Mouse (Mus musculus): ENCODE measurements around the gene Topbp1. TPM values are rescaled to one million over a fixed set of nuclear protein-coding genes. Genes with fewer than 3 reads are reported as not detected.

Topbp1 gene
- polyA plus RNA-seq (2014; fragmentation: Illumina TruSeq; extraction: RNeasy Lipid Tissue Mini Kit (QIAGEN cat#74804); ENCODE audit: low read depth, low replicate concordance), result 37.3 TPM

DNA sequence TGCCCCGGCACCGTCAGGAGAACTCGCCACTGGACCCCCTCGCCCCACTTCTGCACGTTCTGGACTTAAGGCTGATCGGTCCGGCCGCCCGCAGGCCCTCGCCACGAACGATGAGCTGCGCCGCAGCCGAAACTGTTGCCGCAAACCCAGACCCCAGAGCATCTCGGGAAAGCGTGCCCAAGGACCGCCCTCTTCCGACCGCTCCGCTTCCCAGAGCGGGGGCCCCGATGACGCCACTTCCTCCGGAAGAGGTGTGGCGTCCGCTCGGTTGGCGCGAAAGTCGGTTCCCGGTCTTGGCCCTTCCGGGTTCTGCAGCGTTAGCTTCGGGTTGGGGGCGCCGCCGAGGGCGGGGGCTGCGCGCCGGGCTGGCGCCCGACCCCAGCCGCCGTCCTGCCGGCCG lies at the start of gene Topbp1, which contains the start of gene 1300017J02Rik:
Topbp1 (plus strand) TSS at position 289 of the 400 bp plus-strand sequence.
1300017J02Rik (minus strand) TSS at position 156 of the 400 bp plus-strand sequence.

DNA sequence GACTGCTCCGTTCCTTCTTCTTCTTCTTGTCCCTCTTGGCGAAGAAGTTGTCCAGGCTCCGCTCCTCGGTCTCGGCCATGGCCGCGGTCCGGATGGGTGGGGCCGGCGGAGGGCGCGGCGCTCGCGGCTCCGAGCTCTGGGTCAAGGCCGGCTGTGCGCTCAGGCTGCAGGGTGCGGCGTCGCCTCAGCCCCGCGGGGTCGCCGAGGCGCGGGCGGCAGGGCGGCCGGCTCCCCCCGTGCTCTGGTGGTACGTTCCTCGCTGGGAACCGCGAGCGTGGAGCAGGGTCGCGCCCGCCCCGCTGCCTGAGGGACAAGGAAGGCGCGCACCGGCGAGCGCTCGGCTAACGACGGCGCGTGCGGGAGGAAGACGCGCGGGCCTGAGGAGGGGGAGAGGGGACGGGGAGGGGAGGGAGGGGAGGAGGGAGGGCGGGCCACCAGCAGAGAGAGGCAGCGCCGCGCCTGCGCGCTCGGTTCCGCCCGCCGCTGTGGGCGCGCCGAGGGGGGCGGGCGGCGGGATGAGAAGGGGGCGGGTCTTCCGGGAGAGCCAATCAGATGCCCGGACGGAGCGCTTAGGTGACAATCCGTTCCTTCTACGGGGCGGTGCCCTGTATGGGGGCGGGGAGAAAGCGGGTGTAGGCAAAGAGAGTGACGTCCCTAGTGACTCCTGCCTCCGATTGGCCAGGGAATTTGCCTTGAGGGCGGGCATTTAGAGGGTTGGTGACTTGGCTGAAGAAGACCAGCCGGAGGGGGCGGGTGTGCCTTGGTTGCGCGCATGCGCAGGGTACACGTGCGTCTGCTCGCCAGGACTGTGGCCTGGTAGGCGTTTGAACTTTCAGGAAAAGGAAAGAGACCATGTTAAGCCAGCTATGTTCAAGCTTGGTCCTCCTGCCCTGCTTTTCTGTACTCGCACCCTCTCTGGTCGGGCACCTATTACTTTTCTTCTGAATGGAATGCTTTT lies 60.6 kb downstream of the Topbp1 start, which contains the start of gene Cdv3:
Cdv3 (minus strand) TSS at position 551 of the 958 bp plus-strand sequence.

Other genes starting within 250 kb of the Topbp1 start
- gene Rab6b, start 193.4 kb upstream of the Topbp1 start, polyA plus RNA-seq (2014; fragmentation: Illumina TruSeq; extraction: RNeasy Lipid Tissue Mini Kit (QIAGEN cat#74804); ENCODE audit: low read depth, low replicate concordance), result 5.4 TPM
- 8.4 TPM for gene Srprb, start 103.1 kb upstream of the Topbp1 start, polyA plus RNA-seq (2014; fragmentation: Illumina TruSeq; extraction: RNeasy Lipid Tissue Mini Kit (QIAGEN cat#74804); ENCODE audit: low read depth, low replicate concordance)
- gene Gm20425, start 74.9 kb upstream of the Topbp1 start, polyA plus RNA-seq (2014; fragmentation: Illumina TruSeq; extraction: RNeasy Lipid Tissue Mini Kit (QIAGEN cat#74804); ENCODE audit: low read depth, low replicate concordance), result 2.1 TPM
- gene Trf, start 74.8 kb upstream of the Topbp1 start, polyA plus RNA-seq (2014; fragmentation: Illumina TruSeq; extraction: RNeasy Lipid Tissue Mini Kit (QIAGEN cat#74804); ENCODE audit: low read depth, low replicate concordance), result 83.4 TPM
- gene 1300017J02Rik, start 133 bp upstream of the Topbp1 start, polyA plus RNA-seq (2014; fragmentation: Illumina TruSeq; extraction: RNeasy Lipid Tissue Mini Kit (QIAGEN cat#74804); ENCODE audit: low read depth, low replicate concordance), result not detected
- gene Cdv3, start 60.6 kb downstream of the Topbp1 start, polyA plus RNA-seq (2014; fragmentation: Illumina TruSeq; extraction: RNeasy Lipid Tissue Mini Kit (QIAGEN cat#74804); ENCODE audit: low read depth, low replicate concordance), result 151 TPM
- gene Bfsp2, start 175.2 kb downstream of the Topbp1 start, polyA plus RNA-seq (2014; fragmentation: Illumina TruSeq; extraction: RNeasy Lipid Tissue Mini Kit (QIAGEN cat#74804); ENCODE audit: low read depth, low replicate concordance), result not detected

Data from sigmoid colon, adult 10 weeks (tissue).